Mouse (Mus musculus): ENCODE data around the gene AU022751.

DNA sequence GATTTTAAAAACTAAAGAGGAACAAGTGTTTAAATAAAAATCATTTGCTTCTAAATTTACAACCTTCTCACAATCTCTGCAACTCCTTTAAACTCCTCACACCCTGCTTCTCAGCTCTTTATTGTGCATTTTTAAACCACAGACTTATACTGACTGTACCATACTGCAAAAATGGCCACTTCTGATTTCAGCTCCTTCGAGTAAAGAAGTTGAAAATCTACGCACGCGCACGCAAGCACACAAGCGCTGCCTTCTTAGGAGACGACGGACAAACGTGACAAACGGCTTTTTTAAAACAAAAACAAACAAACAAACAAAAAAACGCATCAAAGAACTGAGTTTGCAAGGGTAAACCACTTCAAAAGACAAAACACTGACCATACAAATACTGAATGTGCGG is 8.3 kb upstream of the AU022751 start:
- TF ChIP-seq CTCF (IDR thresholded peaks at IDR 0.05; ENCODE audit: control insufficient read depth, insufficient read depth, low read length) (no peak), POLR2A (IDR thresholded peaks at IDR 0.05; ENCODE audit: borderline replicate concordance, control insufficient read depth, low read depth, low read length) (no peak)
